Mouse (Mus musculus) CH12.LX (cell line): ENCODE data around the gene Slc43a2. TPM values are rescaled to one million over a fixed set of nuclear protein-coding genes. Genes with fewer than 3 reads are reported as not detected.

ENCODE experiments used
- DNase-seq: peaks from one replicate; pipeline ENCODE4 v3.0.0-alpha.2; 2013; ENCODE audit errors: extremely low read depth
- H3K27ac ChIP-seq: 2 replicates; pipeline ENCODE4 v1.5.1; 2012; ENCODE audit warnings: low read depth, mild to moderate bottlenecking, control low read depth, moderate library complexity; ENCODE audit not compliant: insufficient read depth
- H3K27me3 ChIP-seq: replicated peaks from 2 replicates; pipeline ENCODE3; 2012; ENCODE audit warnings: inconsistent platforms
- H3K36me3 ChIP-seq, 2 experiments: replicated peaks in 1 of 2; 2 replicates each; pipeline versions ENCODE3 to v1.6.1; 2012; ENCODE audit warnings: inconsistent platforms in 1 of 2, low read length in 1 of 2, mild to moderate bottlenecking in 1 of 2, mixed read lengths in 1 of 2, moderate library complexity in 1 of 2; ENCODE audit not compliant: control insufficient read depth in 1 of 2, insufficient read depth in 1 of 2
- H3K4me1 ChIP-seq, 2 experiments: 2 replicates each; pipeline ENCODE4 v1.6.1; 2012; ENCODE audit warnings: inconsistent platforms in 1 of 2, moderate library complexity in 1 of 2; ENCODE audit not compliant: insufficient read depth in 2 of 2, control insufficient read depth in 1 of 2
- H3K4me2 ChIP-seq: 2 replicates; pipeline ENCODE4 v1.6.1; 2012; ENCODE audit warnings: low read depth, mild to moderate bottlenecking, control low read depth; ENCODE audit not compliant: poor library complexity, insufficient read depth, severe bottlenecking
- H3K4me3 ChIP-seq, 3 experiments: fragments of 150-350 bp in 1 of 3; sonication (generic) in 1 of 3; replicated peaks in 1 of 3; 2 replicates each; pipeline versions ENCODE3 to v1.5.1; 2011 to 2012; ENCODE audit warnings: low read depth in 2 of 3, low read length in 2 of 3, mild to moderate bottlenecking in 2 of 3, moderate library complexity in 2 of 3, control low read depth in 1 of 3, improper control_type of control experiment in 1 of 3, inconsistent platforms in 1 of 3, mixed read lengths in 1 of 3; ENCODE audit not compliant: poor library complexity in 1 of 3
- H3K79me2 ChIP-seq: replicated peaks from 2 replicates; pipeline ENCODE4 v1.6.1; 2012; ENCODE audit warnings: mild to moderate bottlenecking, moderate library complexity; ENCODE audit not compliant: control insufficient read depth, poor library complexity, insufficient read depth, severe bottlenecking; ENCODE audit errors: extremely low read depth
- H3K9ac ChIP-seq: 2 replicates; pipeline ENCODE4 v1.6.1; 2012; ENCODE audit warnings: low read depth, mild to moderate bottlenecking, control low read depth, moderate library complexity; ENCODE audit not compliant: insufficient read depth
- H3K9me3 ChIP-seq: replicated peaks from 2 replicates; pipeline ENCODE3; 2012; ENCODE audit warnings: low read length, inconsistent platforms, mixed read lengths
- BHLHE40 ChIP-seq: IDR thresholded peaks from 2 replicates; pipeline ENCODE4 v1.6.1; 2011; ENCODE audit warnings: mild to moderate bottlenecking, low read depth, low read length, improper control_type of control experiment
- CTCF ChIP-seq, 2 experiments: IDR thresholded peaks in 1 of 2; conservative IDR thresholded peaks in 1 of 2; 2 replicates each; pipeline ENCODE4 v1.5.1; 2011 to 2012; ENCODE audit warnings: low read depth in 2 of 2, low read length in 2 of 2, improper control_type of control experiment in 1 of 2, inconsistent platforms in 1 of 2, mild to moderate bottlenecking in 1 of 2, moderate library complexity in 1 of 2
- ELF1 ChIP-seq: IDR thresholded peaks from 2 replicates; pipeline ENCODE4 v1.6.1; 2014; ENCODE audit warnings: low read depth, mild to moderate bottlenecking, inconsistent platforms, low read length, improper control_type of control experiment
- HCFC1 ChIP-seq: IDR thresholded peaks from 2 replicates; pipeline ENCODE4 v1.6.1; 2012; ENCODE audit warnings: low read depth, mild to moderate bottlenecking, inconsistent platforms, low read length, improper control_type of control experiment
- IRF4 ChIP-seq: IDR thresholded peaks from 2 replicates; pipeline ENCODE4 v1.6.1; 2014; ENCODE audit warnings: low read depth, mild to moderate bottlenecking, inconsistent platforms, low read length, improper control_type of control experiment
- JUND ChIP-seq: conservative IDR thresholded peaks from 2 replicates; pipeline ENCODE4 v1.6.1; 2011; ENCODE audit warnings: low read depth, low read length, improper control_type of control experiment
- KAT2A ChIP-seq: IDR thresholded peaks from 2 replicates; pipeline ENCODE4 v1.6.1; 2012; ENCODE audit warnings: low read length, improper control_type of control experiment, inconsistent platforms; ENCODE audit not compliant: insufficient replicate concordance
- MAFK ChIP-seq: IDR thresholded peaks from 2 replicates; pipeline ENCODE4 v1.6.1; 2011; ENCODE audit warnings: low read length, improper control_type of control experiment; ENCODE audit not compliant: insufficient replicate concordance
- MAZ ChIP-seq: IDR thresholded peaks from 2 replicates; pipeline ENCODE4 v1.6.1; 2012; ENCODE audit warnings: low read depth, mild to moderate bottlenecking, inconsistent platforms, low read length, improper control_type of control experiment, moderate library complexity
- MXI1 ChIP-seq: IDR thresholded peaks from 2 replicates; pipeline ENCODE4 v1.6.1; 2011; ENCODE audit warnings: mild to moderate bottlenecking, low read depth, low read length, improper control_type of control experiment
- MYC ChIP-seq: IDR thresholded peaks from 2 replicates; pipeline ENCODE4 v1.6.1; 2011; ENCODE audit warnings: low read depth, mild to moderate bottlenecking, improper control_type of control experiment, low read length
- NRF1 ChIP-seq: IDR thresholded peaks from 2 replicates; pipeline ENCODE4 v1.6.1; 2014; ENCODE audit warnings: low read depth, mild to moderate bottlenecking, inconsistent platforms, low read length, improper control_type of control experiment, moderate library complexity
- RAD21 ChIP-seq: IDR thresholded peaks from 2 replicates; pipeline ENCODE4 v1.6.1; 2011; ENCODE audit warnings: low read depth, mild to moderate bottlenecking, low read length, improper control_type of control experiment, moderate library complexity
- SIN3A ChIP-seq: IDR thresholded peaks from 2 replicates; pipeline ENCODE4 v1.6.1; 2012; ENCODE audit warnings: low read length, improper control_type of control experiment, inconsistent platforms
- TBP ChIP-seq: conservative IDR thresholded peaks from 2 replicates; pipeline ENCODE4 v1.6.1; 2011; ENCODE audit warnings: low read depth, low read length, improper control_type of control experiment
- ZC3H11A ChIP-seq: IDR thresholded peaks from 2 replicates; pipeline ENCODE4 v1.6.1; 2012; ENCODE audit warnings: low read depth, mild to moderate bottlenecking, inconsistent platforms, low read length, improper control_type of control experiment
- ZKSCAN1 ChIP-seq: IDR thresholded peaks from 2 replicates; pipeline ENCODE4 v1.6.1; 2012; ENCODE audit warnings: low read depth, inconsistent platforms, low read length, improper control_type of control experiment, borderline replicate concordance
- ZMIZ1 ChIP-seq: IDR thresholded peaks from 2 replicates; pipeline ENCODE4 v1.6.1; 2012; ENCODE audit warnings: low read depth, mild to moderate bottlenecking, inconsistent platforms, low read length, improper control_type of control experiment
- ZNF384 ChIP-seq: IDR thresholded peaks from 2 replicates; pipeline ENCODE4 v1.6.1; 2012; ENCODE audit warnings: low read depth, low read length, improper control_type of control experiment, inconsistent platforms
- dilution Hi-C: fragments of 300-500 bp; cut with MboI; formaldehyde crosslinking; loops from 2 replicates; pipeline ENCODE4 v1.14.3; 2020; ENCODE audit warnings: low sequenced_read_pairs; ENCODE audit not compliant: extremely low pct_unique_long_range_greater_than_20kb, extremely low pct_ligation_motif_present
- in situ Hi-C: fragments of 300-500 bp; cut with MboI; formaldehyde crosslinking; loops from 3 replicates; pipeline ENCODE4 v1.14.3; 2019; ENCODE audit warnings: low sequenced_read_pairs, low pct_ligation_motif_present, low pct_unique_long_range_greater_than_20kb, mixed read lengths
- polyA plus RNA-seq: library from polyadenylated mRNA; unstranded; fragments of >175 nt; gene quantifications from 2 replicates; pipeline ENCODE4 v1.2.1, GENCODE M21; 2012; ENCODE audit warnings: low read depth; ENCODE audit not compliant: insufficient read length
- total RNA-seq, 2 experiments: library from RNA; depleted of rRNA; stranded (reverse); fragments of 300-350 nt in 1 of 2; fragments of >200 nt in 1 of 2; gene quantifications; 2 replicates each; pipeline ENCODE4 v1.2.3; 2012 to 2014

Gene Slc43a2
- total and polyA plus RNA-seq, 3 experiments, result 5.0 to 8.9 (median 8.8) TPM

- dilution Hi-C loops, result no loop called here
- no peak overlapping the region for H3K27ac ChIP-seq
- no peak overlapping the region for H3K4me3 ChIP-seq
- no peak for DNase-seq
- H3K9me3 ChIP-seq, result no peaks in the 10 kb centered on the region
- H3K9ac ChIP-seq, result no peak overlapping the region
- peaks cover 22 to 61% of the 10 kb centered on the region in 2 experiments for H3K4me1 ChIP-seq
- TF ChIP-seq KAT2A (no peak), NRF1 (no peak), MAFK (no peak), MAZ (no peak), IRF4 (no peak), SIN3A (no peak), ZKSCAN1 (no peak), ZMIZ1 (no peak), BHLHE40 (no peak), MYC (no peak), ZC3H11A (no peak), MXI1 (no peak), CTCF (conservative IDR thresholded peaks at IDR 0.05 in 1 of 2, IDR thresholded peaks at IDR 0.05 in 1 of 2; ENCODE audit: low read depth in 2 of 2, low read length in 2 of 2) (no peak), JUND (no peak), RAD21 (no peak), HCFC1 (no peak)
- TF ChIP-seq, all 38 proteins: peak for 0
- Histone ChIP-seq H3K4me2 (no peak overlapping the region), H3K27me3 (no peaks in the 10 kb centered on the region), H3K36me3 (peaks cover 20 to 60% of the 10 kb centered on the region in 2 experiments), H3K79me2 (no peaks in the 10 kb centered on the region)
- in situ Hi-C loops, result loop anchor here (5.0 kb wide), 1 partner anchor 39 kb away; the partner anchor contains the start of gene Slc43a2
These were observed 39.9 kb downstream of the Slc43a2 start for GRCm38 (mm10) chr11:75571126-75571990.

GRCm38 (mm10) chr11:75572301-75572791 is 40.9 kb downstream of the Slc43a2 start:
- H3K36me3 ChIP-seq, result peaks cover 18 to 50% of the 10 kb centered on the region in 2 experiments
- H3K4me3 ChIP-seq, result no peak overlapping the region
- DNase-seq, result no peak
- in situ Hi-C loops (loop anchor here (5.0 kb wide), 1 partner anchor 40 kb away; the partner anchor contains the start of gene Slc43a2), dilution Hi-C loops (no loop called here)
- H3K4me2 ChIP-seq, result no peak overlapping the region
- H3K9me3 ChIP-seq, result no peaks in the 10 kb centered on the region
- H3K79me2 ChIP-seq, result no peaks in the 10 kb centered on the region
- no peaks in the 10 kb centered on the region for H3K27me3 ChIP-seq
- TF ChIP-seq ZNF384 (no peak), TBP (no peak), ELF1 (no peak)
- peaks cover 24 to 57% of the 10 kb centered on the region in 2 experiments for H3K4me1 ChIP-seq
- no peak overlapping the region for H3K27ac ChIP-seq
- no peak overlapping the region for H3K9ac ChIP-seq
